Mouse (Mus musculus): ENCODE data around the gene Lrp2.
A peak's percentile ranks its signal among the peaks of the same experiment; 100 is the strongest.

Lrp2 gene

DNA sequence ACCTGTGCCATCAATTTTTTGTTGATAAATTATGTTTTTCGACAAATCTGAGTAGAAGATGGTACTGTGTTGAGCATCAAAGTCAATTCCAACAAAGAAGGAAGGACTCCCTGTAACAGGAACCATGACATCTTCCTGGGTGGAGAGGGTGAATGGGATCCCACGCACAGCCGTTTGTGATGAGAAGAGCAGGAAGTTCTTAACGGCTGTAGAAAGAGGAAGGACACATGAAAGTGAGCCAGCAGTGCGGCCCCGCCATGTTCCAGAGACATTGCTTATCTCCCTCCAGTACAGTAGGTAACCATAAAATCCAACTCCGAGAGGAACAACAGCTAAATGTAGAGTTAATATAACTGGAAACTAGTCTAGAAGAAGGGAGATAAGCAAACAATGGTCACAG lies 67.6 kb downstream of the Lrp2 start:
- DNase-seq (ENCODE audit: low spot score in 2 of 2), result no peak

DNA sequence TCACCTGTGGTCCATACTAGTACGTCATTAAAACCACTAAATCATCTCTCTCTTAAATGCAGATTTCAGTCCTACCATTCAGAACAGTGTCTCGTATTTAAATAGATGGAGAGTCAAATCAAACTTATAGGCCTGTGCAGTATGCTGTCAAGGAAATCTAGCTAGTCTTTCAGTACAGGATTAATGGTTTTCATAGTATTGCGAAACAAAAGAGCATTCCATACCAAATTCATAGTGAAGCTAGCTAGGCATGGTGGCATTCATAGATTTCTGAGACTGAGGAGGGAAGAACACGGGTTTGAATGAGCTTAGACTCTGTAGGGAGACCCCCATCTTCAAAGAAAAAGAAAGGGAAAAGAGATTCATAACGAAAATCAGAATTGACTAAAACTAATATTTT lies 74.1 kb downstream of the Lrp2 start:
- DNase-seq (ENCODE audit: low spot score in 2 of 2), result no peak

DNA sequence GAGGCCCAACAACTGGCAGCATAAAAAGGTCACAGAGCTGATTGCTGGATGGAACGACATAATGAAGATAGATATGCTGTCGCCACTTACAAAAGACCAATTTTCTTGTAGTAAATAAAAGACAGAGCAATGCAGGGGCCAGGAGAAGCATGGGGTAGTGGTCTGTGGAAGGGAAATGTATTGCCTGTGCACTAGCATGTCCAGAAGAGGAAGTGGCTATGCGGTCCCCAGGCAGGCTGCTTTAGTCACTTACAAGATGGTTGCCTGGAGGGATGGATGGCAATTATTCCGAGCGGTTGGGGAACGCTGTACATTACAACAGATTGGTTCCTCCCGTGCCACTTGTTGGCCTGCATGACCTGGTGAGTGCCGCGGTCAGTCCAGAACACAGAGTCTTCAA lies 85.5 kb downstream of the Lrp2 start:
- no peak for DNase-seq (ENCODE audit: low spot score in 2 of 2)

DNA sequence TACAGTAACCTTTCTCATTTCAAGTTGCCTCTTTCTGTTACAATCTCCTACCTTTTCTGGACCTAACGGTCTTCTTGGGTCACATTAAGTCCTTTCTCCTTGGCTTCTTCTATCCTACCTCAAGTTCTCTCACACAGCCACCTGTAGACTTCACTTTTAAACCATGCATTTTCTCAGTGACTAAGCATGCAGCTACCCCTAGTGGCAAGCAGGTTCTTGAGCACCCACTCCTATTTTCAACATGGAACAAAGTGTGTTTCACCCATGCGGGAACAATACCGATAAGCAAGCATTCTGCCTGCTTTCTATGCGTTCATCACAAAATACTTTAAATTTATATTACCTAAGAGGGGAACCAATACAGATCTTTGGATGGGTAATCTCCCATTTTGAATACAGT lies 92.7 kb downstream of the Lrp2 start:
- no peak for DNase-seq (ENCODE audit: low spot score in 2 of 2)

DNA sequence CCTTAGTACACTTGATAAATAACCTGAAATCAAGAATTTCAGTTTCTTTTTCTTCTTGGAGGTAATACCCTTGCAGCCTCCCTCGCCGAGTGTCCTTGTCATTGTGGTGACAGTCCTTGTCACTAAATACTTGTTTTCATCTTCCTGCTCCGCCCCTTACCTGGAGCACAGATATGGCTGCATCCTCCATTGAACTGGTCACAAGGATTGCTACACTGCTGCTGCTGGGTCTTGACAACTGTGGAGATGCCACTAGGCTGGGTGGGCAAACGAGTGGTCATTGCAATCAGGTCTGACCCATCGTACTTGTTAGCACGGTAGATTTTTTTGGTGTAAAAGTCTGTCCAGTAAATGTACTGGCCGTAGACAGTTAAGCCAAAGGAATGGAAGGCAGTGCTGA lies 104.9 kb downstream of the Lrp2 start:
- no peak for DNase-seq (ENCODE audit: low spot score in 2 of 2)

DNA sequence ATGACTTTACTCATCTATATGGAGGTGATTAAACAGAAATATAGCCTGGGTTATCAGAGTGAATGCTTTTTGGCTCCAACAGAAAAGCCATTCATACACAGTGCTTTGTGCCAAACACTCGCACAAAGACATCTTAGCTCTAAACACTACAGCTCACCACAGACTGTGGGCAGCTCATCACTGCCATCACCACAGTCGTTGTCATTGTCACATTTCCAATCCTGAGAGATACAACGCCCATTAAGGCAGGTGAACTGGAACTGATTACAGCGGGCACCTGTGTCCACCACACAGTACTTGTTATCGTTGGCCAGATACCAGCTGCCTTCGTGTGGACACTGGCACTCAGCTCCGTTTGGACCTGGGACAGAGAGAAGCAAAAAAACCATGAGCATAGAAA lies 106.0 kb downstream of the Lrp2 start:
- DNase-seq (ENCODE audit: low spot score in 2 of 2), result no peak

DNA sequence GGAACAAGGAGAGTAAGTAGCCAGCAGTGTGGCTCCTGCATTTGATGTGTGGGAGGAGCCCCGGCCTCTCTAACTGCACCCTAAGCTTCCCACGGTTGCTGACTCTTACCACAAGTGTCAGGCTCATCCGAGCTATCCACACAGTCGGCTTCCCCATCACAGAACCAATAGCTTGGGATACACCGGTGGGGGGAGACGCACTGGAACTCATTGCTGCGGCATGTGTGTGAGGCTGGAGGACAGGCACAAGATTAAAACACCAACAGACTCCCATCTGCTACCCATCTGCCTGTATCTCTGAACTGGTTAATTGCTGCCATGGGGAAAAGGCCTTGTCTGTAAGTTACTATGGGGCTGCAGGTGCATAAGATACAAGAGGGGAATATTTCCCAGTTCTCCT lies 109.0 kb downstream of the Lrp2 start:
- DNase-seq (ENCODE audit: low spot score in 2 of 2), result no peak

DNA sequence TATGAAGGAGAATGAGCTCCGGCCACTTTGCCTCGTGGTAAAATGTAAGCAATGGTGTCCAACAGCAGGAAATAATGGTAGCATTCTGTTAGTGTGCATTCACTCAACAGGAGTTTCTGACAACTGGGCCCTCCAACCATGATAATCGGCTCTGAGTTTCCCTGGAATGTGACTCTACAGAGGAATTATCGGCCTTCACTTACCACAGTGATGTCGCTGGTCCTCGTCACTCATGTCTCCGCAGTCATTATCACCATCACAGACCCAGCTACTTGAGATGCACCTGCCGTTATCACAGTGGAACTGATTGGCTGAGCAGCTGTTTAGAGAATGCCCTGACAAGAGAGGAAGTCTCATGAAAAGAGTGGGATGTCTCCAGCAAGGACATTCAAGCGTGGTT lies 110.7 kb downstream of the Lrp2 start:
- no peak for DNase-seq (ENCODE audit: low spot score in 2 of 2)

DNA sequence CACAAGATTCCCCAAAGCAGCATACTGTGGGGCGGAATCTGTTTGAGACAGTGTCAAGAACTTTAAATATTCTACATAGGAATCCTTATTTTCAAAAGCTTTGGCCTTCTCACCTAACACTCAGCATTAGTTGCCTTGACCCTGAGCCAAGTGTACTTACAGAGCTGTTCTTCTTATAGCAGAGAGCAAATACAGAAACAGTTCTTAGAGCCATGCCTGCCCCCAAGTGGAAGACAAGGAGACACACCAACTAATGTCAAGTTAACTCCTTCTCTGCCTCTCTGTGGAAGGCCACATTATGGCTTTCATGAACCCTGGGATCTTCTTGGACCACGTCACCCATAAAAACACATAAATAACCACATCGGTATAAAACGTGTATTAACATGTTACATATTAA lies 114.0 kb downstream of the Lrp2 start:
- no peak for DNase-seq (ENCODE audit: low spot score in 2 of 2)

DNA sequence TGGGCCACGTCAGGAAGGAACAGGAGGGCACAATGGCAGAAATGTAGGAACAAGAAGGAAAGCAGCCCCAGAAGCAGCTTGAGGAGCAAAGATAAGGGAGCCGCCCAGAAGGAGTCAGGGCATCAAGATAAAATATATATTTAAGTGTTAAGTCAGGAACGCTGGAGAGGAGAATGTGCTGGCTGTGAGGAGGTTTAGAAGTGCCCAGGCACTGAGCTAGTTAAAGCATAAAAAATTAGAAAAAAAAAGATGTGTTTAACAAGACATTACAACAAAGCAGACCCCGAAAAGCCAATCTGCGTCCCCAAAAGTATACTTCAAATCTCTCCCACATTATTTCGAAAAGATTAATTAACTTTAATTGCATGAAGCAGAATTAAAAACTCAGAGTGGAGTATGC lies 122.3 kb downstream of the Lrp2 start:
- DNase-seq (ENCODE audit: low spot score in 2 of 2), result no peak

DNA sequence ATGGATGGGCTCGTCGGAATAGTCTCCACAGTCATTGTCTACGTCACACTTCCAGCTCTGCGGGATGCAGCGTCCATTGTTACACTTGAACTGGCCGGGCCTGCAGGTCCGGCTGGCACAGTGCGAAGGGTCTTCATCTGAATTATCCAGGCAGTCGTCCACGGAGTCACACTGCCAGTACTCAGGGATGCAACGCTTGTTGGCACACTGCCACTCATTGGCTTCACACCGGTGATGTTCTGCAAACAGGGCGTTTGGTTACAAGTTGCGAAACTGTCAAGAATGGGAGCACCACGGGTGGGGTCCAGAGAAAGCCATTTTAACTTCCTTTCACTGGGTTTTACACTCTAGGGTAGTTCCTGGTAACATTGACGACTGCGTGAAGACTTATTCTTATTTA lies 126.4 kb downstream of the Lrp2 start:
- DNase-seq (ENCODE audit: low spot score in 2 of 2), result no peak

DNA sequence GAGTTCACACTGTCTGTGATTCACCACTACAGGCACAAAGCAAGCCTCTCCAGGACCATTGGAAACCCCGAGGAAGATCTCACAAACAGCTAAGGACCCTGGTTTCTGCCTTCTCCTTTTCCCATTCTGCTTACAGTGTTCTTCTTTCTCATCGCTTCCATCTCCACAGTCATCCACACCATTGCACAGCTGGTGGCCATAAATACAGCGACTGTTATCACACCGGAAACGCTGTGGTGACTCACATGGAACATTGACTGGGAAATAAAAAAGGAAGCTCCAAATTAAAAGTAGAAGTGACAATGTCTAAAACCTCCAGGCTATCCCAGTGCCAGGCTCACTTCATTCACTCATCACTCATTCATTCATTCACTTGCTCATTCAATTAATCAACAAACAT lies 134.7 kb downstream of the Lrp2 start:
- no peak for DNase-seq (ENCODE audit: low spot score in 2 of 2)

DNA sequence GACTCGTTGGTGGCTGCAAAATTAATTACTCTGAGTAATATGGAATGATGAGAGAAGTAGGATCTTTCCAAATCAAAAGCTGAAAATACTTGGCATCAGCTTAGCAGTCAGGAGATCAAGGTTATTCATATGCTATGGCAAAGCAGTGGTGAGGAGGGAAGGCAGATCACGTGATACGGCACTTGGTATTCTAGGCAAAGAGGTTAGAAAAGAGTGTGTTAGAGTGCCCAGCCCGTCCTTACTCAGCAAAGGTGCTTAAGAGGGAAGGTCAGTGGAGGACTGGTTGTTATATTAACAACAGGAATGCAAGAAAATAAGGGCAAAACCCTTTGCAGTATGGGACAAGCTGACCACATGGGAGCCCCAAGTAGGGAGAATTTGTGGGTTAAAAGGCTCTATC lies 137.3 kb downstream of the Lrp2 start:
- DNase-seq (ENCODE audit: low spot score in 2 of 2), result no peak

DNA sequence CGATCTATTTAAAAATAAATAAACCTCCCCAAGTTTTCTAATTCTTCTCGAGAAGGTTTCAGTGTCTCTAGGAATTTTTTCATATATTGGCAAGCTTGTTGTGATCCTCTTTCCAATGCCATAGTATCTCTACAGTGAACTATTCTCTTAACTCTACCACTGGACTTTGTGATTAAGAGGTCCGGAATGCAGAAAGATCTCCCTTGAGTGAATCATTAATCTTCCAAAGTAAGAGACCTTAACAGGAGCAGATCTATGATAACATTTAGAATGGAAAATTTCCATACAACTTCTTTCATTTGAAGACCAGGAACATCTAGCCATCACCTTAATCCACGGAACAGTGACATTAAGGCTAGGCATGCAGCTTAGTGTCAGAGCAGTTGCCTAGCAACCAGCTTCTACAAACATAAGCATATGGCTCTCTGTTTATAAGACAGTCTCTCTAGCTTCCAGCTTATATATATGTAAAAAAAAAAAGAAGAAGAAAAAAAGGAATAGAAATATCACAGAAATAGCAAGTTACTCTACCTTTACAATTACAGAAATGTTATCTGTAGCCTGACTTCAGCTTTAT lies 139.9 kb downstream of the Lrp2 start:
- DNase-seq (ENCODE audit: low spot score in 2 of 2), result no peak

DNA sequence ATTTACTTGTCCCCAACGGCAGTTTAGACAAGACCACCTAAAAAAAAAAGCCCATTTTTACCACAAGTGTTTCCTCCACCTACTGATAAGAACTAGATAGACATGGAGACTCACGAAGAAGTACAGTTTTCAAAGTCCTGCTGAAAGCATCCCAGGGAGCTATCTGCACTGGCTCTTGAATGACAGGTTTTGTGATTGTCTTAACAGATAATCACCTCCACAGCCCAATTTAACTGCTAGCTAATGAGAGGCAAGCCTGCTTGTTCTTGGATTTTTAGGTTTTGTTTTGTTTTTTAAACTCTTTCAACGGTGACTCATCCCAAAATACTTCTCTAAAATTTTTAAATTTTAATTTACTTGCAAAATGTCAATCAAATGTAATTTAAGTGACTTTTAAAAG lies 144.2 kb downstream of the Lrp2 start:
- no peak for DNase-seq (ENCODE audit: low spot score in 2 of 2)

DNA sequence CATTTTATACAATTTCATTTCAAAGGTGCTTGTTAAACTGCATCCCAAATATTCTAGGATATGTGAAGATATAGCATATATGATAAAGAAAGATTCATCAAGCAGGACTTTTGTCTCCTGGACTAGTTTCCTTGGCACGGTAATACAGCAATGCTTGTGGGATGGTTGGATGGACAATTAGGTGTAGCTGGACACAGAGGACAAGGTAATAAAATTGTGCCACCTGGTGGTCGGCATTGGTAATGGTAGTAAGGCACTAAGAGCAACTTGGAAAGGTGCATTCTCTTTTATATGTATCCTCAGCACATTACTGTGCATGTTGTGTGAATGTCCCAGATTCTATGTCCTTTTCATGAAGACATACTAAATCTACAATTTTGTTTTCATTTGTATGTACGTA lies 157.7 kb downstream of the Lrp2 start:
- peak; percentile 27 to 65 for DNase-seq (ENCODE audit: low spot score in 2 of 2)

DNA sequence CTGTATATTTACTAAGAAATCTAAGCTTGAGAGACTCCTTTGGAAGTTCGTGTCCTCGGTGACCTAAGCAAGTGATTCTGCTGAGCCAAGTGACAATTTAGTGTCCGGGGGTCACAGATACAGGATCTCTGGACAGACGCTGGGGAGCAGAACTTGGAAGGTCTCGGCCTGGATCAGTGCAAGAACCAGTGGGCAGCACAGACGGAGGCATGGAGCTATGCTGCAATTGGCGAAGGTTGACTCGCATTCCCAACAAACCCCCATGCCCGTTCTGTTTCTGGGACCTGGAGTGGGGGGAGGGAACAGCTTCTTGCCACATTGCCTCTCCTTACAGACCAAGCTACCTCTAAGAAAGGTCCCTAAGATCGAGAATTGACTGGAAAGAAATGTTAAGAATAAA lies 158.7 kb downstream of the Lrp2 start:
- no peak for DNase-seq (ENCODE audit: low spot score in 2 of 2)

DNA sequence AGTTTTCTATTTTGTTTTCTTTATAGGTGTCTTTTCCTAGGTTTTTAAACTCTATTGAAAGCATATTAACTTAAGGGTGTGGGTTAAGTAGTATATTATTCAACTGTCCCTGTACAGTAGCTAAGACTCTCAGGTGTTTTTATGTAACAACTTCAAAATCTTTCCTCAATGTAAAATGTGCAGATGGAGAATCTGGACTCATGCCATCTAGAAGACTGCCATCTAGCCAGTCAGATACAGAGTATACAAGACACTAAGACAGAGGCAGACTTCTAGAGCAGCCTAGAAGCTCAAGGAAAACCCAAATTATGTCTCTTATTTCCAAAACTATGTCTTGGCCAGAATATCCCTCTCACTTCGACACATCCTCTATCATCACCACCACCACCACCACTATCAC lies 159.8 kb downstream of the Lrp2 start:
- DNase-seq (ENCODE audit: low spot score in 2 of 2), result no peak

DNA sequence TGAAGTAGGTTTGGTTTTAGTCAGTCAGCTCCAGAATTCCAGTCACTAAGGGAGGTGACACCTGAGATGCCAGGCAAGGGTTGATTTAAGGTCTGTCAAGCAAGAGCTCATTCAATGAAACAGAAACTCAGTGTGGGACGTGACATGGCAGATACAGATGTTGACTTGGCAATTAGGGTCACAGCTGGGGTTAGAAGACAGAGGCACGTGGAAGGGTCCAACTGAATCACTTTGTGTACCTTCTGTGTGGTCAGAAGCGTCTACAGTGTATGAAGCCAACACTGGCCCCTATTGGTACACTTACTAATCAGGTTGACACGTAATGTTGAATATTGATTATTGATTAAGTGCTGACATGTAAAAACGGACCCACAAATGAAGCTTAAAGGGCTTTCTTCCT lies 161.0 kb downstream of the Lrp2 start:
- DNase-seq (ENCODE audit: low spot score in 2 of 2), result no peak

DNA sequence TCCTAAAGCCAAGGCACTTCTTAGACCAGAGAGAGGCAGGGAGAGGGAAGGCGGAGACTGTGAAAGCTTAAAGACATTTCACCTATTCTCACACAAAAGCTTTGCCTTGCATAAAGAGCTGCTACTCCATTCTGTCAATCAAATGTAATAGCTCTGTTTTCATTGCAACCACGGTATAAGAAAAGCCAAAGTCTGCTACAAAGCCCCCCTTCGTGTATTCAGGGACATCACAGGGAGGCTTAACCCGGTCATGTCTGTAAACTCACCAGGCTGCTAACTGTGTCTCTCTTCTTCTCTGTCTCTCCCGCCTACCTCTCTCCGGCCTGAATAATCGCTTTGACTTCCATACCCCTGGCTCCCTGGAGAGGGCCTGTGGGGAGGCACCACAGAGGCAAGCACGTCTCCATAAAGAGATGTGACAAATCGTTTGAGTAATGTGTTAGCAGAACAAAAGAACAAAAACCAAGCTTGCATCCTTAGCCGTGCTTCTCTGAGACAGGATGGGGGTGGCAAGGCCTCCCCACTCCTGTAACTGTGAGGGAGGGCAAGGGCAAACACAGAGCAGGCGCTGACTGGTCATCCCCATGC lies 167.5 kb downstream of the Lrp2 start:
- DNase-seq (ENCODE audit: low spot score in 2 of 2), result no peak

DNA sequence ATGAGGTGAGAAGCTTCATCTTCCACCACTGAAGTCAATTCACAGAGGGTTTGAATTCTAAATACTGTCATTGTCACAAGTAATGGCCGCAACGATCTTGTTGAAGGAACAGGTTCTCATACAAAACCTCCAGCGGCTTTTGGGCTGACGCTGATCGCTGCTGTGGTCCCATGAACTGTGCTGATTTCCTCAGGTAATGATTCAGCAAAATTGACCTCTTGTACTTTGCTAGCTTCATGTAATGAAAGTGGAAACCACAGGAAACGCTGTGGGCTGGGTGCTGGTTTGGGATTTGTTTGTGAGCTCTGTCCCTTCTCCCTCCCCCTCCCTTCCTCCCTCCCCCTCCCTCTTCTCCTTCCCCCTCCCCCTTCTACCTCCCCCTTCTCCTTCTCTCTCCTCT lies 170.8 kb downstream of the Lrp2 start:
- no peak for DNase-seq (ENCODE audit: low spot score in 2 of 2)

DNA sequence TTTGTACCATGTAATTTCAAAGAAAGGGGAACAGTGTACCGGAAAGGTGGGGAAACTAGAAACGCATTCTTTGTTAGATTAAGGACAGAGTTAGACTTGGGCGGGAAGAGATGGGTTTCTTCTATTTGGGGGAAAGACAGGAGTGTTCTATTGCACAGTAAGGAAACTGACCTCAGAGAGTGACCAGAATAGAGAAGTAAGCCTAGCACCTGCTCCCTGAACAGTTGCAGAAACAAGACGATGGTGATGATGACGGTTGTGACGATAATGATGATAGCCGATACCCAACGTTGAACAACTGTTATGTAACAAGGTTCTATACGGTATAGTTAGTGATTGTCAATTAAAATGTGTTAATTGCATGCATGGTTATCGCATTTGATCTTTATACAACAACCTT lies 171.3 kb downstream of the Lrp2 start:
- no peak for DNase-seq (ENCODE audit: low spot score in 2 of 2)

DNA sequence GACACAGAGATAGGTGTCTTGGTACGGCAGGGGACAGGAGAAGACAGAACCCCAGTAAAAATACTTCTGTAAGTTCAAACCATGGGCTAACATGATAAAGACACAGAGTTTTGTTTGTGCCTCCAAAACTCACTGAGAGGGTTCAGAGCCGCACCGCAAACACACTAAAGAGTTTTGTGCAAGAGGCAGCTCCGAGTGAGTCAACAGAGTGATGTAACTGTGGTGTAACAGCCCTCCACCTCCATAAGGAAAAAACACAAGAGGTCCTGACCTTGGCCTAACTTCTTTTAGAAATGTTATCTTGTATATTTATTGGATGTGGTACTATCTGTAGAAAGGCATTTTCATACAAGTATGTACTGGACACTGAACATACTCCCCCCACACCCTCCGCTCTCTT lies 180.2 kb downstream of the Lrp2 start:
- no peak for DNase-seq (ENCODE audit: low spot score in 2 of 2)

DNA sequence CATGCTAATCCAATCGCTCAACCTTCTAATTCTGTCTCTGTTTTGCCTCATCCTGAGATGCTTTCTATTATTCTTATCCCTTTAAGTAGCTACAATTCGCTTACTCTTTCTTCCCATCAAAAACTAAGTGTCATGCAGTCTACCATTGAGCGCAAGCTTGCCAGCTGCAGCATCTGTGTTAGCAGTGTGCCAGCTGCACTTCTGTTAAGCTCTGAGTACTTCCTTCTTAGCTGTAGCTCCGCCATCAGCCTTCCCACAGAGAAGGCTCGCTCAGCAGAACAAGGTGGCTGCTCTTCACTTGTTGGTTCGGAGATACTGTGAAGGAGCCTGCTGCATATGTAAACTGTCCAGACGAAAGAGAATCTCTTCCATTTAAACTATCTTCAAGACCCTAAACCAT lies 183.6 kb downstream of the Lrp2 start:
- no peak for DNase-seq (ENCODE audit: low spot score in 2 of 2)
